Mouse (Mus musculus): ENCODE data around the gene Zfp90. TPM values are rescaled to one million over a fixed set of nuclear protein-coding genes. Genes with fewer than 3 reads are reported as not detected.

The Zfp90 gene
- polyA plus RNA-seq, 1 experiment = 4.7 TPM

DNA sequence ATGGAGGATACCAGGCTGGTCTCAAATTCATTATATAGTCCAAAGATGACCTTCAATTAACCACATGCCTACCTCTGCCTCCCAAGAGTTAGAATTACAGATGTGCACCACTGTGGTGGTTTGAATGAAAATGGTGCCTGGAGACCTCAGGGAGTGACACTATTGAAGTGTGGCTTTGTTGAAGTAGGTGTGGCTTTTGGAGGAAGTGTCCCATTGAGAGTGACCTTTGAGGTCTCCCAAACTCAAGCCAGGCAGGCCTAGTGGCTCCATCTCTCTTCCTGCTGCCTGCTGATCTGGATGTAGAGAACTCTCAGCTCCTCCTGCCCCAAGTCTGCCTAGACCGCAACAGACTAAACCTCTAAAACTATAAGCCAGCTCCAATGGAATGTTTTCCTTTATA lies 27.6 kb downstream of the Zfp90 start:
- DNase-seq = no peak
- no peak overlapping the region for H3K27ac ChIP-seq (ENCODE audit: control insufficient read depth, insufficient read depth, low read length)
- H3K27me3 ChIP-seq (ENCODE audit: control insufficient read depth, insufficient read depth, low read length) = no peaks in the 10 kb centered on the region
- TF ChIP-seq CTCF (IDR thresholded peaks at IDR 0.05; ENCODE audit: borderline replicate concordance, control insufficient read depth, extremely low read depth, insufficient read depth, low read length, poor library complexity) (no peak), POLR2A (IDR thresholded peaks at IDR 0.05; ENCODE audit: control insufficient read depth, extremely low read depth, insufficient read depth, low read length, poor library complexity) (no peak)
- no peaks in the 10 kb centered on the region for H3K36me3 ChIP-seq (ENCODE audit: control insufficient read depth, insufficient read depth, low read length)
- no peaks in the 10 kb centered on the region for H3K4me1 ChIP-seq (replicated peaks; ENCODE audit: control insufficient read depth, insufficient read depth, low read length)
- 96% methylated on average over 1 of the region's 1 CpGs for WGBS
- H3K4me3 ChIP-seq (ENCODE audit: control insufficient read depth, insufficient read depth, low read length) = no peak overlapping the region

DNA sequence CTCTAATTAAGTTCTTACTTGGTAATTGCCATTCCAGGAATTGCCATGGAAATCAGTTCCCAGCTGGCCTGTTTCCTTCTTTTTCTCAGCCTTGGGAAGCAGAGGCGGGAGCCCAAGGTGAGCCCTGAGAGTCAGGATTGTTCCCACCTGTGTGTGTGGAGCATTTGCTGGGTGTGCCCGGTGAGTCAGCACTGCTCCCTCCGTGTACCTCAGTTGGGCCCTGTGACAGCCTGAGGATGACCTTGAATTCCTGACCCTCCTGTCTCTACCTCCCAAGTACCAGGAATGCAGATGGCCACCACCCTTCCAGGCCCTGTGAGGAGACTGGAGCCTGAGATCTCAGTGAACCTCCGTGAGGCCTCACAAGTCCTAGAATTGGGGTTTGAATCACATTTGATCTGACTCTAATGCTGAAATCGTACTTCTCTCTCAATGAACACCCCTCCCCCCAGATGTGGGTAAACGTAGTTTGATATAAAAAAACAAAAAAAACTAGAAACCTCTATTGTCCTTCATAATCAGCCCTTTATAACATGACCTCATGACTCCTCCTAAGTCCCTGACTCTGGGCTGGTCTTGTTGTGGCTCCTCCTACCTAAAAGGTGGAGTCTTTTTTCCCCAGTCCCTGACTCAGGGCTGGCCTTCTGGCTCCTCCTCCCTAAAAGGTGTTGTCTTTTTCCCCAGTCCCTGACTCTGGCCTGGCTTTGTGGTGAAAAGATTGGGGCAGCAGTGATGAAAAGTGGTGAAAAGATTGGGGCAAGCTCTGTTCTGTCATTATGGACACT lies 36.4 kb downstream of the Zfp90 start:
- Histone ChIP-seq H3K27me3 (ENCODE audit: control insufficient read depth, insufficient read depth, low read length) (no peaks in the 10 kb centered on the region), H3K36me3 (ENCODE audit: control insufficient read depth, insufficient read depth, low read length) (no peaks in the 10 kb centered on the region), H3K4me3 (ENCODE audit: control insufficient read depth, insufficient read depth, low read length) (no peak overlapping the region), H3K27ac (ENCODE audit: control insufficient read depth, insufficient read depth, low read length) (no peak overlapping the region), H3K4me1 (replicated peaks; ENCODE audit: control insufficient read depth, insufficient read depth, low read length) (no peaks in the 10 kb centered on the region)
- WGBS = 89% methylated on average over 6 of the region's 6 CpGs
- no peak for TF ChIP-seq POLR2A (IDR thresholded peaks at IDR 0.05; ENCODE audit: control insufficient read depth, extremely low read depth, insufficient read depth, low read length, poor library complexity)
- no peak for TF ChIP-seq CTCF (IDR thresholded peaks at IDR 0.05; ENCODE audit: borderline replicate concordance, control insufficient read depth, extremely low read depth, insufficient read depth, low read length, poor library complexity)
- DNase-seq = no peak

DNA sequence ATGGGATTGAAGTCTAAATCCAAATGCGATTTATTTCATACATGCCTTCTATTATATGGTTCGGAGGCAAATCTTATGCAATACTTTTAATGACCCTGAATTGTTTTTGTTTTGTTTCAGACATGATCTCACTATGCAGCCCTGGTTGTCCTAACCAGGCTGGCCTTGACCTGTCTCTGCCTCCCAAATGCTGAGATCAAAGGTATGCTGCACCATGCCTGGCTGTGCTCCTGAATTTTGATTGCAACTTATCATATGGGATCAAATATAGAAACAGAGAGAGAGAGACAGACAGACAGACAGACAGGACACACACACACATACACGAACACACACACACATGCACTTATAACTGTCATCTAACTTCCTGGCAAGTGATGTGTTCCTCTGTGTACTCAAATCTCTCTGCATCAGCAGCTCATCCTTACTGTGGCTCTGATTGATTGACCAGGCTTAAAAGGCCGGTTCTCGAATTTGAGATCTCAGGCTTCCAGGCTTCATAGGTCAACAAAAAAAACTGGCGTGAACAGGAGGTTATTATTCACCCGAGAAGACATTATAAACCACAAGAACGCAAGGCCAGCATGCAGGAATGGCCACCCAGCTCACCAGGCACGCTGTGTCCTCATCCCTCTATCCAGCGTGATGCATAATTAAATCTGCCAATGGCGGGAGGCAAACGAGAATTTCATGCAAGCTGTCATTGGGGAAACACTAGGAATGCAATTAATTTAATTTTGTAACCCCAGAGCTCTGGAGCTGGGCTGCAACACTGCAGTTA lies 37.8 kb downstream of the Zfp90 start:
- Histone ChIP-seq H3K4me3 (ENCODE audit: control insufficient read depth, insufficient read depth, low read length) (no peak overlapping the region), H3K27ac (ENCODE audit: control insufficient read depth, insufficient read depth, low read length) (no peak overlapping the region), H3K36me3 (ENCODE audit: control insufficient read depth, insufficient read depth, low read length) (no peaks in the 10 kb centered on the region), H3K4me1 (replicated peaks; ENCODE audit: control insufficient read depth, insufficient read depth, low read length) (no peaks in the 10 kb centered on the region), H3K27me3 (ENCODE audit: control insufficient read depth, insufficient read depth, low read length) (no peaks in the 10 kb centered on the region)
- TF ChIP-seq POLR2A (IDR thresholded peaks at IDR 0.05; ENCODE audit: control insufficient read depth, extremely low read depth, insufficient read depth, low read length, poor library complexity) (no peak), CTCF (IDR thresholded peaks at IDR 0.05; ENCODE audit: borderline replicate concordance, control insufficient read depth, extremely low read depth, insufficient read depth, low read length, poor library complexity) (no peak)
- DNase-seq = no peak
- 85% methylated on average over 12 of the region's 12 CpGs for WGBS

DNA sequence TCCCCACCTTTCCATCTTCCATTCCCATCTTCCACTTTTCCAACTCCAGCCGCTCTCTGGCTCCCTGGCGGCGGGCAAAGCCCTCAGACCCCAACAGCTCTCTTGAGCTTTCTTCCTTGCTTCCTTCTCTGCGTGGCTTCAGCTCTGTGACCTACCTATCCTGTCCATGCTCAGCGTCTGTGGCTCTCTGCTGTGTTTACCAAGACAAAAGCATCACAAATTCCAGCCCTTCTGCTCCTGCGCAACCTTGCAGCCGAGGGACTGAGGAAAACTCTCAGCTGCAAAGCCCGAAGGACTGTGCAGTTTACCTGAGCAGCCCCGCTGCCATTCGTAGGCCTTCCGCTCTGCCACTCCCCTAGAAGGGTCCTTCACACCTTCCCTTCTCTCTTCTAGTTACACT lies 38.9 kb downstream of the Zfp90 start:
- TF ChIP-seq CTCF (IDR thresholded peaks at IDR 0.05; ENCODE audit: borderline replicate concordance, control insufficient read depth, extremely low read depth, insufficient read depth, low read length, poor library complexity) (no peak), POLR2A (IDR thresholded peaks at IDR 0.05; ENCODE audit: control insufficient read depth, extremely low read depth, insufficient read depth, low read length, poor library complexity) (no peak)
- Histone ChIP-seq H3K4me1 (replicated peaks; ENCODE audit: control insufficient read depth, insufficient read depth, low read length) (no peaks in the 10 kb centered on the region), H3K36me3 (ENCODE audit: control insufficient read depth, insufficient read depth, low read length) (no peaks in the 10 kb centered on the region), H3K27me3 (ENCODE audit: control insufficient read depth, insufficient read depth, low read length) (no peaks in the 10 kb centered on the region), H3K27ac (ENCODE audit: control insufficient read depth, insufficient read depth, low read length) (no peak overlapping the region), H3K4me3 (ENCODE audit: control insufficient read depth, insufficient read depth, low read length) (no peak overlapping the region)
- no peak for DNase-seq
- 81% methylated on average over 11 of the region's 11 CpGs for WGBS

DNA sequence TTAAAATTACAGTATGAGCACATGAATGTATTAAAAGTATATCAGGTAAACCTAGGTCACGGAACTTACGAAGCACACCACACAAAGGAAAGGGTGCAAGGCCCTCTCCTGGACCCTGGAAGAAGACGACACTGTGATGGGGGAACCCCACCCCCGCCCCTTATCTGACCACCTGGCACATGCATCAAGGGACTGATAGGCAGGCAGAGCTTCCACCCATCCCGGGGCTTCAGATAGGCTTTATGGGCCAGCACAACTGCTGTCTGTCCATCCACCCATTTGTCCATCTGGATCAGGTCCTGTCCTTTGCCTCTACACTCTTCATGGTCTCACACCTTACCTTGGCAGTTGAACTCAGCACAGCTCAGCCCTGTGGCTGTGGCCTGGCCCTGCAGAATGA lies 47.0 kb downstream of the Zfp90 start:
- Histone ChIP-seq H3K4me1 (replicated peaks; ENCODE audit: control insufficient read depth, insufficient read depth, low read length) (no peaks in the 10 kb centered on the region), H3K27ac (ENCODE audit: control insufficient read depth, insufficient read depth, low read length) (no peak overlapping the region), H3K36me3 (ENCODE audit: control insufficient read depth, insufficient read depth, low read length) (no peaks in the 10 kb centered on the region), H3K4me3 (ENCODE audit: control insufficient read depth, insufficient read depth, low read length) (no peak overlapping the region), H3K27me3 (ENCODE audit: control insufficient read depth, insufficient read depth, low read length) (no peaks in the 10 kb centered on the region)
- WGBS = 80% methylated on average over 5 of the region's 5 CpGs
- no peak for TF ChIP-seq CTCF (IDR thresholded peaks at IDR 0.05; ENCODE audit: borderline replicate concordance, control insufficient read depth, extremely low read depth, insufficient read depth, low read length, poor library complexity)
- TF ChIP-seq POLR2A (IDR thresholded peaks at IDR 0.05; ENCODE audit: control insufficient read depth, extremely low read depth, insufficient read depth, low read length, poor library complexity) = no peak
- no peak for DNase-seq

DNA sequence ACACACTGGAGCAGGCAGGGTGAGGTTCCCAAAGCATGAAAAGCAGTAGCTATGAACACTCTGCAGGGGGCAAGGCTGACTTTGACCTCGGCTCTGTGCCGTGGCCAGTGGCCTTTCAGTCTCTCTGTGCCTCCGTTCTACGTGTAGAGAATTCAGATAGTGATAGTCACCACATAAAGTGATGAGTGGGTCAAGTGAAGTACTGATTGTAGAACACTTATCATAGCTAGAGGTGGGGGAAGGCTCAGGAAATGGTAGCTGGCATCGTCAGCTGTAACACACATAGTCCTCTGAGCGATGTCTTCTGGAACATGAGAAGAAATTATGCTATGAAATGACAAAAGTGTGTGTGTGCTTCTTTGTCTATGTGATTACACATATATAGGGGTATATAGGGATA lies 48.7 kb downstream of the Zfp90 start:
- Histone ChIP-seq H3K36me3 (ENCODE audit: control insufficient read depth, insufficient read depth, low read length) (no peaks in the 10 kb centered on the region), H3K27me3 (ENCODE audit: control insufficient read depth, insufficient read depth, low read length) (no peaks in the 10 kb centered on the region), H3K27ac (ENCODE audit: control insufficient read depth, insufficient read depth, low read length) (no peak overlapping the region), H3K4me1 (replicated peaks; ENCODE audit: control insufficient read depth, insufficient read depth, low read length) (no peaks in the 10 kb centered on the region), H3K4me3 (ENCODE audit: control insufficient read depth, insufficient read depth, low read length) (no peak overlapping the region)
- 94% methylated on average over 6 of the region's 6 CpGs for WGBS
- TF ChIP-seq CTCF (IDR thresholded peaks at IDR 0.05; ENCODE audit: borderline replicate concordance, control insufficient read depth, extremely low read depth, insufficient read depth, low read length, poor library complexity) (no peak), POLR2A (IDR thresholded peaks at IDR 0.05; ENCODE audit: control insufficient read depth, extremely low read depth, insufficient read depth, low read length, poor library complexity) (no peak)
- DNase-seq = no peak
